Mouse (Mus musculus) lung, embryonic 16.5 days (tissue): ENCODE data around the gene Psme1. TPM values are rescaled to one million over a fixed set of nuclear protein-coding genes. Genes with fewer than 3 reads are reported as not detected.

ENCODE experiments used
- ATAC-seq: fragments of 200-750 bp; cut with Nextera tagmentation; 2 replicates; pipeline ENCODE4 v1.8.0; 2017; ENCODE audit warnings: low read depth, mild to moderate bottlenecking, moderate library complexity
- H3K27ac ChIP-seq: fragments of 300-500 bp; sonication (generic); 2 replicates; pipeline ENCODE4 v1.5.1; 2014; ENCODE audit warnings: mild to moderate bottlenecking, control low read depth, low read length
- H3K27me3 ChIP-seq: fragments of 300-500 bp; sonication (generic); 2 replicates; pipeline ENCODE4 v1.6.1; 2014; ENCODE audit warnings: low read depth, low read length, mixed read lengths; ENCODE audit not compliant: control insufficient read depth, insufficient read depth
- H3K36me3 ChIP-seq: fragments of 300-500 bp; sonication (generic); 2 replicates; pipeline ENCODE4 v1.6.1; 2014; ENCODE audit warnings: low read length; ENCODE audit not compliant: control insufficient read depth, insufficient read depth
- H3K4me1 ChIP-seq: fragments of 300-500 bp; sonication (generic); replicated peaks from 2 replicates; pipeline ENCODE4 v1.6.1; 2014; ENCODE audit warnings: low read length, mixed read lengths; ENCODE audit not compliant: control insufficient read depth, insufficient read depth
- H3K4me2 ChIP-seq: fragments of 300-500 bp; sonication (generic); 2 replicates; pipeline ENCODE4 v1.6.1; 2014; ENCODE audit warnings: low read depth, low read length, control low read depth
- H3K4me3 ChIP-seq: fragments of 300-500 bp; sonication (generic); 2 replicates; pipeline ENCODE4 v1.5.1; 2014; ENCODE audit warnings: mild to moderate bottlenecking, low read length, control low read depth
- H3K9ac ChIP-seq: fragments of 300-500 bp; sonication (generic); 2 replicates; pipeline ENCODE4 v1.6.1; 2014; ENCODE audit warnings: low read length, control low read depth
- H3K9me3 ChIP-seq: fragments of 300-500 bp; sonication (generic); 2 replicates; pipeline ENCODE4 v1.6.1; 2016; ENCODE audit warnings: low read length; ENCODE audit not compliant: control insufficient read depth
- WGBS: fragments of 180-500 bp; shearing (Covaris S2); extraction: QIAGEN DNeasy Blood & Tissue Kit; methylation state at CpG from one replicate; pipeline ENCODE4 v1.1.7; 2014; 5-methylcytosine and 5-hydroxymethylcytosine counted together
- polyA plus RNA-seq: library from polyadenylated mRNA; unstranded; fragments of >200 nt; fragmentation: Nextera tagmentation; extraction: Ambion mirVana; gene quantifications from 2 replicates; pipeline ENCODE4 v1.2.1, GENCODE M21; 2015

Gene Psme1
- polyA plus RNA-seq, 1 experiment from 2014 or later, result 175 TPM

- H3K9me3 ChIP-seq, result no peaks in the 10 kb centered on the region
- H3K4me3 ChIP-seq, result no peak overlapping the region
- H3K4me1 ChIP-seq, result peaks cover 13% of the 10 kb centered on the region
- no peaks in the 10 kb centered on the region for H3K27me3 ChIP-seq
- no peak for ATAC-seq
- H3K36me3 ChIP-seq, result peaks cover 31% of the 10 kb centered on the region
- H3K27ac ChIP-seq, result no peak overlapping the region
- no peak overlapping the region for H3K4me2 ChIP-seq
- 66% methylated on average over 3 of the region's 3 CpGs for WGBS
- H3K9ac ChIP-seq, result no peak overlapping the region
Measured at GRCm38 (mm10) chr14:55565748-55566147, 12.2 kb upstream of the Psme1 start.

GRCm38 (mm10) chr14:55567496-55567895 is 10.4 kb upstream of the Psme1 start:
- WGBS, result 75% methylated on average over 3 of the region's 3 CpGs
- H3K4me1 ChIP-seq, result no peaks in the 10 kb centered on the region
- no peak overlapping the region for H3K4me2 ChIP-seq
- no peak overlapping the region for H3K27ac ChIP-seq
- peaks cover 31% of the 10 kb centered on the region for H3K36me3 ChIP-seq
- H3K27me3 ChIP-seq, result no peaks in the 10 kb centered on the region
- H3K4me3 ChIP-seq, result no peak overlapping the region
- no peaks in the 10 kb centered on the region for H3K9me3 ChIP-seq
- no peak for ATAC-seq
- H3K9ac ChIP-seq, result no peak overlapping the region

DNA sequence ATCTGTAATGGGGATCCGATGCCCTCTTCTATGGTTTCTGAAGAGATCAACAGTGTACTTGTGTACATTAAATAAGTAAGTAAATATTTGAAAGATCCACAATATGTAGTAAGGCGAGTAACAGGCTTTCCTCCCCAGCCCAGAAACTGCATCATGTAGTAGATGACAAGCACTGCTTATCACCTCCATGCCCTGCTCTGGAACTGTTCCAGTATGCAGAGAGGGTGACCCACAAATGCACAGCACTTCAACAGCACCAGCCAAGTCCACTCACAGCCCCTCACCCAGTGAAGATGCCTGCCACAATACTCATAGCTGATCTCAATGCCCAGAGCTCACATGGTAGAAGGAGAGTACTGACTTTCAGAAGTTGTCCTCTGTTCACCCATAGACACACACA is 7.3 kb upstream of the Psme1 start:
- H3K9ac ChIP-seq, result no peak overlapping the region
- no peak for ATAC-seq
- H3K27ac ChIP-seq, result no peak overlapping the region
- H3K4me3 ChIP-seq, result no peak overlapping the region
- no peaks in the 10 kb centered on the region for H3K9me3 ChIP-seq
- 66% methylated on average over 2 of the region's 2 CpGs for WGBS
- no peaks in the 10 kb centered on the region for H3K27me3 ChIP-seq
- no peak overlapping the region for H3K4me2 ChIP-seq
- peaks cover 15% of the 10 kb centered on the region for H3K36me3 ChIP-seq
- H3K4me1 ChIP-seq, result peaks cover 4% of the 10 kb centered on the region; the same call in 1 of the 2 replicates

GRCm38 (mm10) chr14:55571760-55572159 is 6.2 kb upstream of the Psme1 start:
- no peak for ATAC-seq

DNA sequence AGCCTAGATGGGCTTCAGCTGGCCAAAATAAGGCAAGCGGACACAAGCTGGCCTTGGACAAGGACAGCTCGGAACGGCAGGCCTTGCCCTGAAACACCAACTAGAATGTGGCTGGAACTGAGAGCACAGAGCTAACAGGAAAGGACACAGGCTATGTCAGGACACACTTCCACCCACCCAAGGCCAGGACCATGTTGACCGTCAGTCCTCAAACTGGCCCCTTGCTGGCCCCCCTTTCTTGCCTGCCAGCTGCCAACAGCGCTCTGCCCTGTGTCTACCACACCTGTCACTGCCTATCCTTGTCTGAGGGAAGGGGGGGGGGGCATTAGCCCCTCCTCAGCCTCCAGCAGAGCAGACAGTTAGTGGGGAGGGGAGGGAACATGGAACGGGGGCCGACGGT is 2.6 kb upstream of the Psme1 start, which contains the start of gene Fitm1:
Gene Fitm1 (plus strand): TSS at position 316 of the 400 bp plus-strand sequence.
- Histone ChIP-seq H3K4me1 (peaks cover 16% of the 10 kb centered on the region), H3K9ac (peak within 1 kb of the TSS; percentile 24), H3K4me2 (no peak within 1 kb of the TSS), H3K4me3 (no peak within 1 kb of the TSS), H3K27ac (peak within 1 kb of the TSS; percentile 27), H3K27me3 (no peaks in the 10 kb centered on the region), H3K9me3 (no peaks in the 10 kb centered on the region), H3K36me3 (no peaks in the 10 kb centered on the region)
- ATAC-seq, result no peak
- 60% methylated on average over 8 of the region's 8 CpGs for WGBS

More at GRCm38 (mm10) chr14:55571760-55572159, 6.2 kb upstream of the Psme1 start:
- Histone ChIP-seq H3K4me1 (peaks cover 9% of the 10 kb centered on the region), H3K9ac (no peak overlapping the region), H3K27ac (no peak overlapping the region), H3K4me2 (no peak overlapping the region), H3K4me3 (no peak overlapping the region), H3K27me3 (no peaks in the 10 kb centered on the region), H3K36me3 (peaks cover 6% of the 10 kb centered on the region), H3K9me3 (no peaks in the 10 kb centered on the region)

DNA sequence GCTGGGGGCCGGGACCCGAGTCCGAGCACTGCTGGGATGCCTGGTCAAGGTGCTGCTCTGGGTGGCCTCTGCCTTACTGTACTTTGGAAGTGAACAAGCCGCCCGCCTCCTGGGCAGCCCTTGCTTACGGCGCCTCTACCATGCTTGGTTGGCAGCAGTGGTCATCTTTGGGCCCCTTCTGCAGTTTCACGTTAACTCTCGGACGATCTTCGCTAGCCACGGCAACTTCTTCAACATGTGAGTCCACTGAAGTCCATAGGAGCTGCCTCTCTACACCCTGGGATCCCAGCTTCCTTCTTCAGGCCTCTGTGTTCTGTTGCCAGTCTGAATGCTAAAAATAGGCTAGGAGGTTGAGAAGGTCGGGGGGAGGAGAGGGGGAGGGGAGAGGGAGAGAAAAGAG is 2.2 kb upstream of the Psme1 start:
- Histone ChIP-seq H3K27ac (peak overlapping the region; percentile 27; the same call in 1 of the 2 replicates), H3K4me1 (peaks cover 16% of the 10 kb centered on the region), H3K4me3 (no peak overlapping the region), H3K9me3 (no peaks in the 10 kb centered on the region), H3K4me2 (no peak overlapping the region), H3K9ac (peak overlapping the region; percentile 24), H3K27me3 (no peaks in the 10 kb centered on the region), H3K36me3 (peaks cover 2% of the 10 kb centered on the region; the same call in 1 of the 2 replicates)
- no peak for ATAC-seq
- WGBS, result 62% methylated on average over 13 of the region's 13 CpGs

GRCm38 (mm10) chr14:55576376-55576775 is 1.5 kb upstream of the Psme1 start:
- no peak overlapping the region for H3K4me3 ChIP-seq
- ATAC-seq, result peak; percentile 13; the same call in 1 of the 2 replicates

GRCm38 (mm10) chr14:55578668-55579269 is 846 bp downstream of the Psme1 start:
- WGBS, result 22% methylated on average over 6 of the region's 6 CpGs
- ATAC-seq, result peak; percentile 42

More at GRCm38 (mm10) chr14:55576376-55576775, 1.5 kb upstream of the Psme1 start:
- Histone ChIP-seq H3K4me1 (peaks cover 16% of the 10 kb centered on the region), H3K36me3 (peaks cover 2% of the 10 kb centered on the region; the same call in 1 of the 2 replicates), H3K27me3 (no peaks in the 10 kb centered on the region), H3K9me3 (no peaks in the 10 kb centered on the region), H3K9ac (0 out of 2 replicates have a peak overlapping the region, but pooled peaks have one; percentile 24), H3K27ac (peak overlapping the region; percentile 27), H3K4me2 (no peak overlapping the region)
- WGBS, result 53% methylated on average over 16 of the region's 16 CpGs

DNA sequence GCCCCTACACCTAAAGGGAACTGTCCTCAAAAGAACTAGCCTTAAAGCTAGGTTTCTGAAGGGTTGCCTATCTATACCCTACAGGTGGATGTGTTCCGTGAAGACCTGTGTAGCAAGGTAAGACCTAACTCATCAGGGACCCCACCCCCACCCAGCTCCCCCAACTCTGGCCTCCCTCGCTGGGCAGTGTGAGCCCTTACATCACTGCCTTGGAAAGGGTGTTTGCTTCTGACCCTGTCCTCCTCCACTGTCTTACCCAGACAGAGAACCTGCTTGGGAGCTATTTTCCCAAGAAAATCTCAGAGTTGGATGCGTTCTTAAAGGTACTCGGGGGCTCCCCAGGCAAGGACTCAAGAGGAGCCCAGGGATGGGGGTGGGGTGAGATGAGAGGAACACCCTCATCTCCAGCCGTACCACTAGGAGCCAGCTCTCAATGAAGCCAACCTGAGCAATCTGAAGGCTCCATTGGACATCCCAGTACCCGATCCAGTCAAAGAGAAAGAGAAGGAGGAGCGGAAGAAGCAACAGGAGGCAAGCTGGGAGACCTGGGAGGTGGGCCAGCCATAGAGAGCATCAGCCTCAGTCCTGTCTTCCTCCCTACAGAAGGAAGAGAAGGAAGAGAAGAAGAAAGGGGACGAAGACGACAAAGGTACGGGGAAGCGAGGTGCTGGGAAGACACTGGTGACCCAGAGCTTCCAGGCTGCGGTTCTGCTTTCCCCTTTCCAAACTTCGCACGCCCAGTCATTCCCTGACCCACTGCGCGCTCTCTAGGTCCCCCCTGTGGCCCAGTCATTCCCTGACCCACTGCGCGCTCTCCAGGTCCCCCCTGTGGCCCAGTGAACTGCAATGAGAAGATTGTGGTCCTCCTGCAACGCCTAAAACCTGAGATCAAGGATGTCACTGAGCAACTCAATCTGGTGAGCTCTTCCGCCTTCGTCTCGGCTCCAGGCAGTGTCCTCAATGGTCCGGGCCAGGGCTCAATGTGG is 1.9 kb downstream of the Psme1 start:
- H3K36me3 ChIP-seq, result peaks cover 6% of the 10 kb centered on the region; the same call in 1 of the 2 replicates
- H3K27me3 ChIP-seq, result no peaks in the 10 kb centered on the region; the same call in 1 of the 2 replicates
- no peak overlapping the region for H3K4me3 ChIP-seq
- H3K9ac ChIP-seq, result no peak overlapping the region
- H3K4me1 ChIP-seq, result peaks cover 16% of the 10 kb centered on the region
- no peaks in the 10 kb centered on the region for H3K9me3 ChIP-seq
- no peak overlapping the region for H3K4me2 ChIP-seq
- WGBS, result 83% methylated on average over 23 of the region's 23 CpGs
- no peak overlapping the region for H3K27ac ChIP-seq
- ATAC-seq, result no peak

More at GRCm38 (mm10) chr14:55578668-55579269, 846 bp downstream of the Psme1 start:
- peaks cover 6% of the 10 kb centered on the region; the same call in 1 of the 2 replicates for H3K36me3 ChIP-seq
- no peaks in the 10 kb centered on the region for H3K27me3 ChIP-seq
- H3K9me3 ChIP-seq, result no peaks in the 10 kb centered on the region
- H3K4me2 ChIP-seq, result peak overlapping the region; percentile 75
- H3K4me3 ChIP-seq, result peak overlapping the region; percentile 95
- H3K27ac ChIP-seq, result peak overlapping the region; percentile 94
- H3K9ac ChIP-seq, result peak overlapping the region; percentile 97
- H3K4me1 ChIP-seq, result peaks cover 16% of the 10 kb centered on the region
